Mouse (Mus musculus) erythroblast, embryonic 14.5 days (primary cell): ENCODE measurements at regions not wholly inside any gene's neighbourhood (a gene's known extent, or its start where the extent isn't known, plus 50 kb on each side); places are given as distances from the start of the nearest gene placed in this dataset.

Experiments used
- H3K27me3 ChIP-seq: 2 replicates; pipeline ENCODE4 v1.6.1; 2012; ENCODE audit warnings: inconsistent platforms; ENCODE audit not compliant: control insufficient read depth
- H3K36me3 ChIP-seq: 2 replicates; pipeline ENCODE4 v1.6.1; 2012; ENCODE audit warnings: mild to moderate bottlenecking, inconsistent platforms; ENCODE audit not compliant: control insufficient read depth
- H3K4me1 ChIP-seq: 2 replicates; pipeline ENCODE4 v1.6.1; 2012; ENCODE audit warnings: inconsistent platforms; ENCODE audit not compliant: control insufficient read depth
- H3K4me3 ChIP-seq: replicated peaks from 2 replicates; pipeline ENCODE3; 2012; ENCODE audit warnings: moderate library complexity, mild to moderate bottlenecking, inconsistent platforms
- H3K9me3 ChIP-seq: 2 replicates; pipeline ENCODE4 v1.6.1; 2012; ENCODE audit warnings: low read length, inconsistent platforms, mixed read lengths; ENCODE audit not compliant: control insufficient read depth
- GATA1 ChIP-seq: IDR thresholded peaks from 2 replicates; pipeline ENCODE4 v1.6.1; 2012; ENCODE audit warnings: low read length, inconsistent platforms, mixed read lengths
- TAL1 ChIP-seq: IDR thresholded peaks from 3 replicates; pipeline ENCODE4 v1.6.1; 2012; ENCODE audit warnings: low read length, inconsistent platforms, mixed read lengths

DNA sequence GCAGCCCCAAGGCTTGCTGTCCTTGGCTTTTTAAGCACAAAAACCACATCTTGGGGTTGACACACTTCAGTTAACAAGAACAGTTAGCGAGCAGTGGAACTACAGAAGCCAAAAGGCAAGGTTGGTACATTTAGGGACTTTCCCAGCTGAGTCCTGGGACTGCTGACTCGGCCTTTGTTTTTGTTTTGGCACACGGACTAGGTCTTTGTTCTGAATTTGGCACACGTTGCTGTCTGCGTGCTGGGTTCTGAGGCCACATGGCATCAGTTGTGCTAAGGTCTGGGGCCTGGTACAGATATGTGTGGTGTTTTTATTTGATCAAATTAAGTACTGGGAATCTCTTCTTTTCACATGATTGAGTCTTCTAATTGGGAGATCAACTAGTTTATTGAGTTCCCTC, 124.1 kb upstream of the Gm6793 start:
- no peak overlapping the region for H3K4me3 ChIP-seq
- no peak for TF ChIP-seq GATA1
- TF ChIP-seq TAL1, result no peak
- H3K9me3 ChIP-seq, result peaks cover 64% of the 10 kb centered on the region

DNA sequence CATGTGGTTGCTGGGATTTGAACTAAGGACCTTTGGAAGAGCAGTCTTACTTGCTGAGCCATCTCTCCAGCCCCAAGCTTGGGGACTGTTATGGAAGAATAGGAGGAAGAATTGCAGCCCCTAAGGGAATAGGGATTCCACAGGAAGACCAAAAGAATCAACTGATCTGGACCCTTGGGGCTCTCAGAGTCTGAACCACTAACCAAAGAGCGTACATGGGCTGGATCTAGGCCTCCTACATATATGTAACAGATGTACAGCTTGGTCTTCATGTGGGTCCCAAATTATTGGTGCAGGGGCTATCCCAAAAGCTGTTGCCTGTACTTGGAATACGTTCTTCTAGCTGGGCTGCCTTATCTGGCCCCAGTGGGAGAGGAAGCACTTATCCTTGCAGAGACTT, 115.4 kb upstream of the Gm6793 start:
- H3K9me3 ChIP-seq, result peaks cover 61% of the 10 kb centered on the region
- no peaks in the 10 kb centered on the region for H3K27me3 ChIP-seq
- no peak overlapping the region for H3K4me3 ChIP-seq
- no peaks in the 10 kb centered on the region for H3K4me1 ChIP-seq
- H3K36me3 ChIP-seq, result no peaks in the 10 kb centered on the region
- TF ChIP-seq GATA1, result no peak
- no peak for TF ChIP-seq TAL1

More for the DNA sequence above, 124.1 kb upstream of the Gm6793 start:
- Histone ChIP-seq H3K27me3 (no peaks in the 10 kb centered on the region), H3K36me3 (no peaks in the 10 kb centered on the region), H3K4me1 (no peaks in the 10 kb centered on the region)

DNA sequence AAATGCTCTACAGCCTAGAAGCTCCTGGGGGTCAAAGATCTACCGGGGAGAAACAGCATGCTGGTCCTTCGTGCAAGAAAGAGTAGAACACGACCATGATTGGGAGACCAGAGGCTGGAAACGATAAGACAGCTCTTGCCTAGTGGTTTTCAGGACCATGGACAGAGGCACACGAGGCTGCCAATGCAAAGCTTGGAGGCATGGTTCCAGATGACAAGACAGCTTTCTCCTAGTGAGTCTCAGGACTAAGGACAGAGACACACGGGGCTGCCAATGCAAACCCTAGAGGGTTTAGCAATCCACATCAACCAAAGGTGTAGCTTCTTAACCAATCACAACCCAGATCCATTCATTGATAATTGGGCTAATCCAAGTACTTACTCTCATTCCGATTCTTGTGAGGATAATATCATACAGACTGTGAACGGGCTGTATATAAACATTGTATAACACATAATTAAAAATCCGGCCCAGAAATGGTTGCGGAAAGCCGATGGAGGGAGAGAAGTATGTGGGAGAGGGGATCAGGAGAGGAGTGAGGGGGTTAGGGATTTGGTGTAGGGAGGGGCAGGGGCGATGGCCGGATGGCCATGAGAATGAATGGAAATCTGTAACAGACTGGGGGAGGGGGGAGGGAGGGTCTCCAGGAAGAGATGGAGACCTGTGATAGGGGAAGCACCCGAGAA, 114.1 kb upstream of the Gm6793 start:
- Histone ChIP-seq H3K4me1 (no peaks in the 10 kb centered on the region), H3K9me3 (peaks cover 63% of the 10 kb centered on the region), H3K36me3 (no peaks in the 10 kb centered on the region), H3K4me3 (no peak overlapping the region), H3K27me3 (no peaks in the 10 kb centered on the region)
- no peak for TF ChIP-seq TAL1
- TF ChIP-seq GATA1, result no peak

DNA sequence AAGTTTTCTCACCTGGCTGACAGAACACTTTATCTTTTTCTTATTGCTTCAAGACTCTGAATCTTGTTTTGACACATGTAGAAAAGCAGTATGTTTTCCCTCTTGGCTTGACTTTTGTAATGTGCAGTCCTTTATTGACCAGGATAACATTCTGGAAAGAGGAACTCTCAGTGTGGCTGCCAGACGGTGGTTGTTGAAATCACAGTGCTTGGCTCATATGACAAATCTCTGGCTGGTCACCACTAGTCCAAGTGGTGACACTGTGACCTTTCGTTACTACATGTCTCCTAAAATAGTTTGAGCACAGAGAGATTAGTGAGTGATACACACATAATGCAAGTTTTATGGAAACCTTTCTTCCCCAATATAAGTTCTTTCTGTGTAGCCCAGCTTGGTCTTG, 97.1 kb upstream of the Gm6793 start:
- TF ChIP-seq GATA1 (no peak), TAL1 (no peak)
- no peak overlapping the region for H3K4me3 ChIP-seq
- no peaks in the 10 kb centered on the region for H3K4me1 ChIP-seq
- no peaks in the 10 kb centered on the region for H3K27me3 ChIP-seq
- H3K36me3 ChIP-seq, result no peaks in the 10 kb centered on the region
- H3K9me3 ChIP-seq, result peaks cover 34% of the 10 kb centered on the region

DNA sequence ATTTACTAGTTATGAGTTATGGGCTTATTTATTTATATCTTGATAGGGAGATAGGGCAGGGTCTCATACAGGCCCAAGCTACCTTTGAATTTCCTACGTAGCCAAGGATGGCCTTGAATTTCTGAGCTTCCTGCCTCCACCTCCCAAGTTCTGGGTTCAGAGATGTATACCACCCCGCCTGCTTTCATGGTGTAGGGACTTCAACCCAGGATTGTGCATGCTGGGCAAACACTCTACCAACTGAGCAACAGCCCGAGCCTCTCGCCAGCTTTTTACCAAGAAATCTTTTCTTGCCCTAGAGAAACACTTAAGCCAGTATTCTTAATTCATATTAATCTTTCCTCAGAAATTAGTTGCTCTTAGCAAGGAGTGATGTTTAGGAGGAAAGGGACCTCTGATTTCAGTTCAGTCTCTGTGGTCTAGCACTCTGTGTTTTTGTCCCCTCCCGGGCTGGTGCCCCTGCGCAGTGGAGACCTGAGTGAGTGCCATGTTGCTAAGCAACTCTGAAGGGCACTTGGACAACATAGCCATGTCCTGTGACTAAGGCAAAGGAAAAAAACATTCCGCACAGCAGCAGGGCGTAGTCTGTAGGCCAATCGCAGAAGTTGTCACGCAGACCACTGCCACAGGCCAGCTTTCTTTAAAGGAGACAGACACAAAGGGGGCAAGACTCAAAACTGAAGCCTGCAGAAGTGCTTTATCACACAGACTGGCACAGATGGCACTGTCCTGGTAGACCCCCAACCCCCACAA, 83.2 kb upstream of the Gm6793 start:
- Histone ChIP-seq H3K27me3 (no peaks in the 10 kb centered on the region), H3K9me3 (peaks cover 18% of the 10 kb centered on the region), H3K36me3 (no peaks in the 10 kb centered on the region), H3K4me3 (no peak overlapping the region), H3K4me1 (no peaks in the 10 kb centered on the region)
- TF ChIP-seq TAL1 (no peak), GATA1 (no peak)

DNA sequence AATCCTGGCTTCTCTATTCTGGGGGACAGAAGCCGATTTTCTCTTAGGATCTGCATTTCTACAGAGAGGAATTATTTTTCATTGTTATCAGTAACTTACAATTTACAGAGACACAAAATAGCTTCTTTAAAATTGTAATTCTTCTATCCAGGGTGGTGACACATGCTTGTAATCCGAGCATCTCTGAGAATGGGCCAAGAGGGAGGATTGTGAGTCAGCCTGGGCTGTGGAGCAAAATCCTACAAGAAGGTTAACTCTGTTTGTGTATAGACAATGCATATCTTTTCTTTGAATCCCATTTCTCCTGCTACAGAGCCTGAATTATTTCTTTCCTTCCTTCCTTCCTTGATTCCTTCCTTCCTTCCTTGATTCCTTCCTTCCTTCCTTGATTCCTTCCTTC, 80.0 kb upstream of the Gm6793 start:
- TF ChIP-seq TAL1 (no peak), GATA1 (no peak)
- Histone ChIP-seq H3K9me3 (peaks cover 27% of the 10 kb centered on the region), H3K36me3 (no peaks in the 10 kb centered on the region), H3K4me1 (no peaks in the 10 kb centered on the region), H3K27me3 (no peaks in the 10 kb centered on the region), H3K4me3 (no peak overlapping the region)

DNA sequence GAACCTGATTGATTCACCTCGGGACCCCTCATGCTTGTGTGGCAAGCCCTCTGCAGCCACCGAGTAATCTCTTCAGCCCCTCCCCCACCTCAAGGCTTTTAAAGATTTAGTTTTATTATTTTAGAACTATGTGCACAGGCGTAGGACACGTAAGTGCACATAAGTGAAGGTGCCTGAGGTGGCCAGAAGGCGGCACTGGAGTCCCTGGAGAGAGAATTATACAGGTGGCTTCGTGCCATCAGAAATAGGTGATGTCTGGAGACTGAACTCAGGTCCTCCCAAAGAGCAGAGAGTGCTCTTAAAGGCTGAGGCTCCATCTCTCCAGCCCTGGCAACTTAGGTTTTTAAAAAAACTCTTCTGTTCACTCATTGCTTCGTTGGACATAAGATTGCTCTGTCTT, 78.7 kb upstream of the Gm6793 start:
- H3K4me1 ChIP-seq, result no peaks in the 10 kb centered on the region
- H3K27me3 ChIP-seq, result no peaks in the 10 kb centered on the region
- H3K4me3 ChIP-seq, result no peak overlapping the region
- H3K36me3 ChIP-seq, result no peaks in the 10 kb centered on the region
- peaks cover 31% of the 10 kb centered on the region for H3K9me3 ChIP-seq
- no peak for TF ChIP-seq GATA1
- TF ChIP-seq TAL1, result no peak

DNA sequence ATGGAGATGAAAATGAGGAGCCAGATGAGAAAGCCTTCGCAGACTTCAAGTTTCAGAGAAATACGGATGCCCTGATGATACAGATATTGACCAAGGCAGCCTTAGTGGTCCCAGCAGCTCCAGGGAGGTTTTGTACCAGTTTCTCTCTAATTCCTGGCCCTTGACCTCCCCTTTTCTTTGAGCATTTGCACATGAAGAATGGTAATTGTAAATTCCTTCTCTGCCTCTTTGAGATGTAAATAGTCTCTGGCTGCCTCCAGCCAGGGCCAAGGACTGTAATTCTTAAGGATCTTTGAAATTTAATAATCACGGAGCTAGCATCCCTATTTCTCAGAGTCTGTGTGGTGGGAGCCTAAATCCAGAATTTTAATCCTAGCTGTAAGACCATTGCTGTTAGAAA, 78.0 kb upstream of the Gm6793 start:
- H3K9me3 ChIP-seq, result peaks cover 29% of the 10 kb centered on the region

DNA sequence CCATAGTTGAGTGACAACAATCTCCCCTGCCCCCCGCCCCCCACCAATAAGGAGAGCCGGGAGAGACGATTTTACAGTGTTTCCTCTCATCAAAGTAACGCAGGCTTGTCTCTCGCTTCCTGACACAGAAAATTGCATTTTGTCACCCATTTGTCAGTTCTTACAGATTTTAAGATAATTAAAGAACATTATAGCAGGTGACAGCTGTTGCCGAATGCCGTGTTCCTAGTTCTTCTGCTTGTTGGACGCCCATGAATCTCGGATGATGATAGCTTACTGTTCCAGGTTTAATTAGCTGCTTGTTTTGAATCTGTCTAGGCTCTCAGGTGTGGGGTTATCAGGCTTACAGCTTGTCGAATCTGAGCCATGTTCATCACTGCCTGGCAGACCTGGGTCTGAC, 63.8 kb upstream of the Gm6793 start:
- no peak overlapping the region for H3K4me3 ChIP-seq
- TF ChIP-seq GATA1 (no peak), TAL1 (no peak)
- no peaks in the 10 kb centered on the region for H3K36me3 ChIP-seq
- no peaks in the 10 kb centered on the region for H3K27me3 ChIP-seq
- H3K9me3 ChIP-seq, result no peaks in the 10 kb centered on the region; the same call in 1 of the 2 replicates
- H3K4me1 ChIP-seq, result no peaks in the 10 kb centered on the region

More for the DNA sequence above, 78.0 kb upstream of the Gm6793 start:
- Histone ChIP-seq H3K4me3 (no peak overlapping the region), H3K4me1 (no peaks in the 10 kb centered on the region), H3K27me3 (no peaks in the 10 kb centered on the region), H3K36me3 (no peaks in the 10 kb centered on the region)
- TF ChIP-seq TAL1, result no peak
- no peak for TF ChIP-seq GATA1
